Mouse (Mus musculus) adrenal gland, postnatal 25 days (tissue): ENCODE results near the gene Nek8. TPM values are rescaled to one million over a fixed set of nuclear protein-coding genes. Genes with fewer than 3 reads are reported as not detected.
"Not testable (repeated sequence)": the region's sequence is repeated elsewhere in the genome, so short reads cannot be mapped to it uniquely, and the experiment has no call there.

ENCODE experiments used
- DNase-seq: peaks from one replicate; pipeline ENCODE4 v3.0.0; 2021; ENCODE audit warnings: mixed read lengths
- long read RNA-seq: library from polyadenylated mRNA; stranded (forward); transcript quantifications from one replicate; pipeline ENCODE4 v2.0.0, GENCODE M21; 2021
- total RNA-seq: library from RNA; stranded (reverse); gene quantifications from 2 replicates; pipeline ENCODE4 v1.2.3, GENCODE M21; 2021

The Nek8 gene
- total RNA-seq: 15.7 and 17.6 TPM in 2 replicates
- long read RNA-seq, transcript Nek8-208 (14 exons, 2,882 nt): major isoform, 8 of 26 reads
- long read RNA-seq, transcript Nek8-201 (15 exons, 2,809 nt): major isoform, 8 of 26 reads
- long read RNA-seq, partial matches to known transcripts: 4 of 26 reads
- long read RNA-seq, other reads (novel, unspliced or antisense): 5 of 26 reads

DNA sequence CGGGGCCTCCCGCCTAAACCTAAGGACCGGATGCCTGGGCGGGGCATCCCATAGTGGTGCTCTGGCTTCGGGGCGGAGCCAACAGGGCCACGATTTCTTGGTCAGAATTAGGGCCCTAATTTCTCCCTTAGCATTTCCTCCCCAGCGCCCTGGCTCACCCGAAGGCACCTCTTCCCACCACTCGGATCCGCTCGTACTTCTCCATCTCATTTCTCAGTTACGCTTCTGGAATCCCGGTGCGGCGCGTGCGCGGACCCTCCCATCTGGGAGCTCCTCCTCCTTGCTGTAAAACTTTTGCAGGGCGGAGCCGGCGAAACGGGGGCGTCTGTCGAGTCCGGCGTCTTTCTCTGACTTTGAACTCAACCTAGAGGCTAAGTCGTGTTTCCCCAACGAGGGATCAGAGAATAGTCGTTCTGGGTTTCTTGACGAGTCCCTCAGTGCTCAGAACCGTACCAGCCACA lies at the start of gene Nek8, which contains the start of gene Tlcd1:
TSS of gene Nek8 (minus strand) at position 274 of the 461 bp plus-strand sequence.
TSS of gene Tlcd1 (plus strand) at position 310 of the 461 bp plus-strand sequence.
- DNase-seq: peak; percentile 91

DNA sequence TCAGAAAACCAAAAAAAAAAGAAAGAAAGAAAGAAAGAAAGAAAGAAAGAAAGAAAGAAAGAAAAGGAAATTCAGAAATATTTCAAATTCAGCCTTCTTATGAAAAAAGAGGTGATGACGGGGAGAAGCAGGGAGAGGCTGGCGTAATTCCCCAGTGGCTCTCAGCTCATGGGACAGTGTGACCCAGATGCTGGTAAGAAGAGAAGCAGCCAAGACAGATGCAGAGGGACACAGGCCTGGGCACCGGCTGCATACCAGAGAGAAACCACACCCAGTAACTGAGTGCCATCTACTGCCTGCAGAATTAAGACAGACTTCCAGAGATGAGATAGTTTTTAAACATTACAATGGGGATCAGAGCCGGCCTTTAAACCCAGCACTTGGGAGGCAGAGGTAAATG lies 47.1 kb upstream of the Nek8 start:
- DNase-seq: no peak

DNA sequence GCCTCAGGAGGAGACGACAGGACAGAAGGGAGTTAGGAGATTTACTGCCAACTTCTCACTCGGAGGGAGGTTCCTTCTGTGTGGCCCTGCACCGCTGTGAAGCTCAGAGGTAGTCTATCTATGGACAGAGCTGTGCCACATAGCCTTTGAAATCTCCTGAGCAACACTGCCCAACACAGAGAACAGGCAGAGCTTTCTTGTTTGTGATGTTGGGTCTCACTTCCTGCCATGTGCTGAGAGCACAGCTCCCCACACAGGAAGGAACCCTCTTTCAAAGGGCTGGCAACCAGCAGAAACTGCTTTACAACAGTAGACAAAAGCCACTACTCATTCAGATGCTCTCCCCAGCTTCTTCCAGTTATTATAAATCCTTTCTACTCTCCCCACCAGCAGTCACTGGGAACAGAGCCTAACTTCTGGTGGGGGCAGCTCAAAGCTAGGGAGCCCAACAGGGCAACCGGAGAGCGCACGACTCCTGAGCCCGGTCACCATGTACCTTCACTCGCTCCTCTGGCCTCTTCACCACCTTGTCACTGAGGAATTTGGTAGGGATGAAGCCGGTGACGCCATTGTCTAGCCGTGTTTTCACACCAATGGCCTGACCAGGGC lies 39.3 kb upstream of the Nek8 start:
- DNase-seq: no peak

DNA sequence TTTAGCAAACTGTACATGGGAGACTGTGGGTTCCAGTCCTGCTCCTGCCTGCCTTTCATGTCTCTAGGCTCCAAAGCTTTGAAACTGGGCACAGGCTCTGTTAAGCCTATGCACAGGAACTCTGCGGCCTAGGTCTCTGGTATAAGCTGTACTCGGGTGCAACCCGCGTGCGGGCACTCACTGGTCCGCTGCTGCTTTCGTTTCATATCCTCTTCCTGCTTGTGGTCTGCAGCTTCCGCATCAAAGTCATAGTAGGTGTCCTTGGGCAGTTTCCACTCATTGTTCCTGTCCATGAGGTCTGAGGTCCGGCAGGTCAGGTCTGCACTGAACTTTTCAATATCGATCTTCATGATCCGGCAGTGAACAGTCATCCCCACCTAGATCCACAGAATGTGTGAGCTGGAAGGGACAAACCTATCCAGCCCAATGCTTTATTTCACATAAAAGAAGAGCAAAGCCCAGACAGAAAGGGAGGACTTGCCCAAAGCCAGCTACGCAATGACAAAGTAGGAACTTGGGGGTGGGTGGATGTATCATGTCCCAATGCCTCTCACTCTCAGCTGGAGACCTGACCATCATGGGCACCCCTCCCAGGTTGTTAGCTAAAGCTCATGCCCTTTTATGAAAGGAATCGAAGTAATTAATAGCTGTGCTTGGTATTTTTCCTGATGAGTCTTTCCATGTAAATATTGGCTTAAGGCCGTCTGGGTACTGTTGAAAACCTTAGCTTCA lies 36.8 kb upstream of the Nek8 start:
- no peak for DNase-seq

DNA sequence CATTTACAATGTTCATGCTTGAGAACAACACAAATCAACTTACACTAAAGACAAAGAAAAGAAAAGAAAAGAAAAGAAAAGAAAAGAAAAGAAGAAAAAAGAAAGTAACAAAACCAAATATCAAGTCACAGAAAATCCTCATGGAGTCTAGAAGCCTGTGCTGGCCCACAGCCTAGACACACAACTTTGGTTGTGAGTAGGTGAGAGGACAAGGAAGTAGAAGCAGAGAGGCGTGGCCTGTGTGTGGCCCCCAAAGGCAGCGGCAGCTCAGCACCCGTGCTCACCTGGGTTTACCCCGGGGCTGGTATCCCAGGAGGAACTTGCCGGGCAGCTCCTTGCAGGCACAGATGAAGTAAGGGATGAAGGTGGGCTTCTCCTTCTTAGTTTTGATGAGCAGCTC lies 35.0 kb upstream of the Nek8 start:
- DNase-seq: no peak

DNA sequence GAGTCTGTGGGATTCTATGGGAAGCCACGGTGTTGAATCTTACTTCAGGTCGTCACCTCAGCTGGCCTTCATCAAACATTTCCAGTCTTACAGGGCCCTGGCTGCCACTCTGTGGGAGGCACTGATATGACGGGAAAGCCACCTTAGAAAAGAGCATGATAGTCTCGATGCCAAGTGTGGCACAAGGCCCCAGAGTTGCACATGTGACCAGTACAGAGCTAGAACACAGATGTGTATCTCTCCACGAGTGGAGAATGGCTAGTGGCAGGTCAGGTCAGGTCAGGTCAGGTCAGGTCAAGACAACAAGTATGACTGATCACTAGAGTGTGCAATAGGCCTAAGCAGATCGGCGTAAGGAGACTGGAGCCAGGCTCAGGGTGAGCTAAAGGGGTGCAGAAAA lies 34.1 kb upstream of the Nek8 start:
- DNase-seq: no peak

DNA sequence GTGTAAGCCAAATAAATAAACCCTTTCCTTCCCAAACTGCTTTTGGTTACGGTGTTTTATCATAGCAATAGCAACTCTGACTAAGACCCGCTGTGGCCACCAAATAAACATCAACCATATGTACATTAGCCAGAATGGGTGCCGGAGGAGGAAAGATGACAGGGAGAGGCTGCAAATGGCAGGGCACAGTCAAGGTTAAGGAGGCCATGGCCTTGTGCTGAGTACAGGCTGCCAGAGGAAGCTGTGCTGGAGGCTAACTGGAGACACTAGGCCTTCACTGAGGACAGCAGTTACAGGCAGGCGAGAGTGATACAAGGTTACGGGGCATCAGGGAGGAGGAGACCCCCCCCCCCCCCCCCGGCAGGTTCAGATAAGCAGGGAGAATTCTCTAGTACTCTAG lies 33.4 kb upstream of the Nek8 start:
- no peak for DNase-seq

DNA sequence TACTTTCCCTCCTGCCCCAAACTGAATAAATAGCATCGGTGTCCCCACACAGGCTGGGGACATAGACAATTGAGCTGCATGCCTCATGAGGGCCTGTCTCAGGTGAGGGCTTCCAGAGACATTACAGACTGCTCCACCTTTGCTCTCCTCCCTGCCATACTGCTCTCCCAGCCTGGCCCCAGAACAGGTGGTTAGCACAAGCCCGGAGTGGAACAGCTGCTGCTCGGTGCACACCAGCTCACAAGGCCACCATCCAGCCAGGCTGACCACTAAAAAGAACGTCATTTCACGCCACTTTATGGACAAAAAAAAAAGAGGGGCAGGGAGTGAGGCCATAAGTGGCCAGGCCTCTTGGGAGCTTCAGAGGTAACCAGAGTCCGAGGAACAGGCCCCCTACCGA lies 30.7 kb upstream of the Nek8 start:
- no peak for DNase-seq

DNA sequence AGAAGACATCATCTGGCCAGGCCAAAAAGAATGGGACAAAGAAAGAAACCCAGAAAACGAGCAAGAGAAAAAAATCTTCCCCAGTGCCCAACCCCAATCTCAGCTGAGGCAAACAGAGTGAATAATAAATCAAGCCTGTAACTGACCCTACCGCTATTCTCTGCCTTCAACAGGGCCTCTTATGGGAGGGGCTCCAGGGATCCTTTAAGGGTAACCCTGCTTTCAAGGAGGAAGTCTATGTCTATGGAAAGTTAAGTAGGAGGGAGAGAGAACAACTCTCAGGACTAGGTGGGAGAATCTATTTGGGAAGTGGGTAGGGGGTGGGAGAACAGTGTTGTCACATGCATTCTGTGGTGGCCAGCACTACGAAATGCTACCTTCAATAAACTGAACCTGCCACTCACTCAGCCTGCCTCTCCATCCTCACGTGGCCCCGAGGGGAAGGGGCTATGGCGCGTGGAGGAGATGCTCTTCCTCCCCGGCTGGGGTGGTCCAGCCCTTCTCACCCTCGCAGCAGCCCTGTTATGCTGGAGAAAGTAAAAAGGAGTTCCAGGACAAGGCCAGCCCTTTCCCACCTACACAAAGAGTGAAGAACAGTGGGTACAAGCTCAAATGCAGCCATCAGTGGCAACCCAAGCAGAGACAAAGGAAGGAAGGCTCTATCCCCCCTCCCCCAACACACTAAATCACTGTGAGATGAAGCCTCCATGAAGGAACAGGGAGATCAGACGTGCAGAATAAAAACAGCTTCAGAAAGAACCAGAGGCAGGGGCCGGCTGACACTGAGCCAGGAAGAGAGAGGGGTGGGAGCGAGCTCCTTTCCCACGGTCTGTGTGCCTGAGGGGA lies 29.1 kb upstream of the Nek8 start:
- no peak for DNase-seq

DNA sequence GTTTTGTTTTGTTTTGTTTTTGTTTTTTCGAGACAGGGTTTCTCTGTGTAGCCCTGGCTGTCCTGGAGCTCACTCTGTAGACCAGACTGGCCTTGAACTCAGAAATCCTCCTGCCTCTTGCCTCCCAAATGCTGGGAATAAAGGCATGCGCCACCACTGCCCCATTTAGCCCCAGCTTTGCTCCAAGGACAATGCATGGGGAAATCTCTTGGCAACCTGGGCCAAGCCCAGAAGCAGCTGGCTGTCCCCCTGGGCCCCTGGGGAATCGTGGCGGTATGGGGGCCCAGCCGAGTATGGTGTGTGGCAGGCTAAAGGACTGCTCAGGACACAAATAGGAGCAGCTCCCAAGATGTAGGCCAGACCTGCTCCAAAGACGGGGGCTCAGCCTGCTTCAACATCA lies 27.8 kb upstream of the Nek8 start:
- peak; percentile 35 for DNase-seq

DNA sequence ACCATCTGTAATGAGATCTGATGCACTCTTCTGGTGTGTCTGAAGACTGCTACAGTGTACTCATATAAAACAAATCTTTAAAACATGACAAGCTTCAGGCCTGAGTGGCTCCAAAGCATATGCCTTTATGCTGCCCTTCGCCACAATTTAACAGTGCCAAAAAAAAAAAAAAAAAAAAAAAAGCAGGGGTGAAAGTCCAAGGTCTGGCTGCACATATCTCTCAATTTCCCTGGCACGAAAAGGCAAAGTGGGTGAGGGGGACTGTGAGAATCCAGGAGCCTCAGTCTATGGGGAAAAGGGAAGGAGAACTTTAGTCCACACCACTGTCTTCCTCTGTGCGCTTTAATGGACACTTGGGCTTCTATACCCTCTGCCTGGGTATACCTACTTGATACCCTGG lies 25.9 kb upstream of the Nek8 start:
- DNase-seq: no peak

DNA sequence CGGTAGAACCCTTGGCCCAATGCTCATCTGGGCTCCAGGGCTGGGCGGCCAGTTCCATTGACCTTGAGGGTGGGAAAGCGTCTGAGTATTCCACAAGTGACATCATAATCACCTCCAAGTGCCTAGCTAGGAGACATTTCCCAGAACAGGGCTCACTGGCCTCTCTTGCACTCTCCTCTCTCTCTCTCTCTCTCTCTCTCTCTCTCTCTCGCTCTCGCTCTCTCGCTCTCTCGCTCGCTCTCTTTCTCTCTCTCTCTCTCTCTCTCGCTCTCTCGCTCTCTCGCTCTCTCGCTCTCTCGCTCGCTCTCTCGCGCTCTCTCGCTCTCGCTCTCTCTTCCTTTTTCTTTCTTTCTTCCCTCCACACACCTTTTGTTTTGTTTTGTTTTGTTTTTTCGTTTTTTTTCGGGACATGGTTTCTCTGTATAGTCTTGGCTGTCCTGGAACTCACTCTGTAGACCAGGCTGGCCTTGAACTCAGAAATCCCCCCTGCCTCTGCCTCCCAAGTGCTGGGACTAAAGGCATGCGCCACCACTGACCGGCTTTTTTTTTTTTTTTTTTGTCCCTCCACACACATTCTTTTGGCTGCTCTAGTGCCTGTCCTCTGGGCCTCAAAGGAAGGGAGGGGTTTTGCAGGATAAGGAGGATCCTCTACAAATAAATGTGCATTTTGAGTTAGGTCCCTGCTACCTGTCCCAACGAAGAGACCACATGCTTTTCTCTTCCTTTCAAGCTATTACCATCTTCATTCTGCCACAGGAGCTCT lies 18.8 kb upstream of the Nek8 start:
- DNase-seq: no peak

DNA sequence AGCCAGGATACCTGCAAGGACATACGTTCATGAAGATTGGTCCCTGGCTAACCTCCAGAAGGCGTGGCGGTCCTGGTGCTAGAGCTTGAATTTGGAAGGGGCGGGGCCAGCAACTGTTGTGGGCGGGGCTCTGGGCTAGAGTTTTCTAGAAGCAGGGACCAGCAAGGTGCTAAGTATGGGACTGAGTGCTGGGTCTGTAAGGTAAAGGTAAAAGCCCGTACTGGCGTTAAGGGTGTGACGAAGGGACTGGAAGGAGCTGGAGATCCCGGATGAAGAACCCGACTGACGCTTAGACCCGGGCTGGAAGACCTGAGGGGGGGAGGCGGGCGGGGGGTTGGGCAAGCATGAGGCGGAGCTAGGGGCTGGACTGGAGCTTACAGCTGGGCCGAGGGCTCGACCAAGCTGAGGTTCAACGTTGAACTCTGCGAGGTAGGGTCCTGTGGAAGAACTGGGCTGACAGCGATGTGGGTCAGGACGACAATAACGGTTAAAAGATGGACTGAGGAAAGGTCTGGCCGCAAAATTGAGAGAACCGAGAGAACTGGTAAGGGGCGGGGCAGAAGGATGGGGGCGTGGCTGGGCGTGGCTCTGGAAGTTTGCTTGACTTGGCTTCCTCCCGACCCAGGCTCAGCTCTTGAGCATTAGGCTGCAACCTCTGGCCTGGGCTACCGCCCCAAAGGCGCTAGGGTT lies 18.1 kb upstream of the Nek8 start:
- DNase-seq: peak; percentile 78

DNA sequence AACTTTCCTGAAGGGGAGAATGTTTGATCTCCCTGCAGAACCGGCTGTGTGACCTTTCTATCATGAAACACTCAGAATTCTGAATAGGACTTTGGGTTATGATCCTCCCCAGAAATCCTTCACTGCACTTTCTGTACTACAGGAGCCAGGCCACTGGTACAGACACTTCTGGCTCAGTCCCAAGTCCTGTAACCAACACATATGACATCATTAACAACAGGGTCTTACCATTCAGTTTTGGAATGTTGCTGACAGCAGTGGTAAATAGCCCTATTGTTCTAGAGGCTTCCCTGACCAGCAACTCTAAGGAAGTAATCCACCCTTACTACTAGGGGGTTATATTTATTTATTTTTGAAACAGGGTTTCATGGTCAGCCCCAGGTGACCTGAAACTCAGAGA lies 16.6 kb upstream of the Nek8 start, which contains the start of gene Proca1:
TSS of gene Proca1 (plus strand) at position 280 of the 400 bp plus-strand sequence.
- DNase-seq: no peak

DNA sequence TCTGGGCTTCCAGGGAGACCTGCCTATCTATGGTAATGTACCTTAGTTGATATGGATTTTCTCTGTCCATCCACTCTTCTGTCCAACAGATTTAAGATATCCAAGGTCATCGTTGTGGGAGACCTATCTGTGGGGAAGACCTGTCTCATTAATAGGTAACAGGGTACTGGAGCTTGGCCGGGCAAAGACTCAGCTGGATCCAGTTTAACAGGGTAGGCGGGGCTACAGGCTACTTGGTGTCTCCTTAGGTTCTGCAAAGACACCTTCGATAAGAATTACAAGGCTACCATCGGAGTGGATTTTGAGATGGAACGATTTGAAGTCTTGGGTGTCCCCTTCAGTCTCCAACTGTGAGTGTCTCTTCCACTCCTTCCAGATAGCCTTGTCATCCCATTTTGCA lies 13.6 kb upstream of the Nek8 start:
- no peak for DNase-seq

DNA sequence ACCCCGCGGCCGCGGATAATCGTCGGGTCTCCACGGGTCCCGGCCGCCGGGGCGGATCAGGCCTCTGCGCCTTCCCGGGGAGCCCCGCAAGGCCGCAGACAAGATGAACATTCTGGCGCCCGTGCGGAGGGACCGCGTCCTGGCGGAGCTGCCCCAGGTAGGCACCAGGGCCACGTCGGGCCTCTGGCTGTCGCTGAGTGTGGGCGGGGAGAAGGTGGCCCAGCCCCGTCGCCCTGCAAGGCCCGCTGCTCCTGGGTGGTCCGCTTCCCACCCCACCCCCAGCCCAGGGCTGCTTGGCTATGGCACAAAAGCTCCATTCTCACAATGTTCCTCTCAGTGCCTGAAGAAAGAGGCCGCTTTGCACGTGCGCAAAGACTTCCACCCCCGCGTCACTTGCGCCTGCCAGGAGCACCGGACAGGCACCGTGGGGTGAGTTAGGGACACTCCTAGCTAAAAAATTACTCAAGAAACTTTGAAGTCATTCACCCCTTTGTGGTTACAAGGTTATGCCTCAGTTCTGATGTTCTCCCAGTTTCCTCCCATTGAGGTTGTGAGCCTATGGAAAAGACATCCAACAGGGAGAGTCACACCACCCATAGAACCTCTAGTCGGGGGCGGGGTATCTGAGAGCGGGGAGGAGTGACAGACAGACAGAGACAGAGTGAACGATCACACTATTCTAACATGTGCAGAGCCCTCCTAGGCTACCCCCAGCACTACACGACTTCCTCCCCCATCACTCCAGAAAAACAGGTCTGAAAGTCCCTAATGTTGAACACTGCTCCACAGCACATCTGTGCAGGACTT lies 13.0 kb upstream of the Nek8 start:
- peak; percentile 69 for DNase-seq

DNA sequence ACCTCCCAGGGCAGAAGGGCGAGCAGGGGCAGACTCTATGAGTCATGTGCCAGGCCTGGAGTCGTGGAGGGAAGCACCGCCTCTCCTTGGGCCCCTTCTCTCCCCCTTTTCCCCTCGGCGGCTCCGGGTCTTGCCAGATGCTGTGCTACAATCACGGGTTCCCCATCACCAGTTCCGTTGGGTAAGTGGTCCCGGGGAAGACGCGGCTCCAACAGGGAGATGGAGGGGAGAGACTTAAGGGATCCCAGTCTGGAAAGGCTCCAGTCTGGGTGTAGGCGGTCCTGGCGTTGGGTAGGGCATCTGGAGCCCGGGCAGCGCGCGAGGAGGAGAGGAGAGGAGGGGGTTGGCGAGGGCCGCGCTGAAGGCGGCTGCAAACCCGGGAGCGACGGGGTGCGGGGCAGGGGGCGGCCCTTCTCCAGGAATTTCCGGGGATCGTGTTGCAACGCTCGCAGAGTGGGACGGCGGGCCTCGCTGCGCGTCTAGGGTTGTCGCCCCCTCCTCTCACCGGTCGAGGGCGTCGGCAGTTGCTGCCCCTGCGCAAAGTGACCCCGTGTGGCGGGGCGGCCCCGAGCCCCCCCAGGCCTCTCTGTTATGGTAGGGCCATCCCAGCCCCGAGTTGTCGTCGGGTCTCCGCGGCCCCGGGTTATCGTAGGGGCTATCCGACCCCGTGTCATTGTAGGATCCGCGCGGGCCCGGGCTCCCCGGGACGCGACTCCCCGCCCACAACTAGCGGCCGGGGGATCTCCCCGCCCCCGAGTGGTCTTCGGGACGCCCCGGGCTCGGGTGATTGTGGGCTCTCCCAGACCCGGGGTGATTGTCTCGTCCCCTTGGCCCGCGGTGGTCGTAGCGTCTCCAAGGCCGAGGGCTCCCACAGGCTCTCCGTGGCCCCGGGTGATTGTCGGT lies 12.1 kb upstream of the Nek8 start, which contains the start of gene Rab34:
TSS of gene Rab34 (plus strand) at position 100 of the 903 bp plus-strand sequence.
- peak; percentile 79 for DNase-seq

DNA sequence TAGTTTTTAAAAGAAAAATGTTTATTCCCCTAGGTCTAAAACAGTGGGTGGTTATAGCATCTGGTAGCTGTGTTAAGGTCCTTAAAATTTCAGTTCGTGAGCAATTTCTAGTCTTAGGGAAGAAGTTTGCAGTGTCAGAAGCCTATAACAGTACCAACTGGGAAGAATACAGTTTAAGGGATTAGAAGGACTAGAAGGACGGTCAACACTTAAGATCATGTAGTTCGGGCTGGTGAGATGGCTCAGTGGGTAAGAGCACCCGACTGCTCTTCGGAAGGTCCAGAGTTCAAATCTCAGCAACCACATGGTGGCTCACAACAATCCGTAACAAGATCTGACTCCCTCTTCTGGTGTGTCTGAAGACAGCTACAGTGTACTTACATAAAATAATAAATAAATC lies 8.2 kb upstream of the Nek8 start:
- not testable (repeated sequence) for DNase-seq

DNA sequence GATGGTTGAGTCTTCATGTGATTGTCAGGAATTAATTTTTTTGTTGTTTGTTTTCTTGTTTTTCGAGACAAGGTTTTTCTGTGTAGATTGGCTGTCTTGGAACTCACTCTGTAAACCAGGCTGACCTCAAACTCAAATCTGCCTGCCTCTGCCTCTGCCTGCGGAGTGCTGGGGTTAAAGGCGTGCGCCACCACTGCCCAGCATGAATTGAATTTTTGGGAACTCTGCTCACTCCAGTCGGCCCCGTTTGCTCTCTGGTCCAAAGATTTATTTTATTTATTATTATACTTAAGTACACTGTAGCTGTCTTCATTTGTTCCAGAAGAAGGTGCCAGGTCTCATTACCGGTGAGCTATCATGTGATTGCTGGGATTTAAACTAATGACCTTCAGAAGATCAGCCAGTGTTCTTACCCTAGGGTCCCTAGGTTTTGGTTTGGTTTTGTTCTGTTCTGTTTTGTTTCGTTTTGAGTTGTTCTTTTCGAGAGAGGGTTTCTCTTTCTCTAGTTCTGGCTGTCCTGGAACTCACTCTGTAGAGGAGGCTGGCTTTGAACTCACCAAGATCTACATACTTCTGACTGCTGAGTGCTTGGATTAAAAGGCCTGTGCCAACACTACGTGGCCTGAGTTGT lies 7.5 kb upstream of the Nek8 start:
- no peak for DNase-seq
